Mouse (Mus musculus) left cerebral cortex, postnatal 10 days (tissue): ENCODE results near the gene Clp1. TPM values are rescaled to one million over a fixed set of nuclear protein-coding genes. Genes with fewer than 3 reads are reported as not detected.

Experiments used
- DNase-seq, 2 experiments: peaks; one replicate each; pipeline ENCODE4 v3.0.0; 2021 to 2022; ENCODE audit warnings: low spot score in 2 of 2, mixed read lengths in 1 of 2; ENCODE audit errors: extremely low spot score in 1 of 2
- intact Hi-C: fragments of 180-260 bp; cut with DNase I; formaldehyde crosslinking; loops from one replicate; pipeline ENCODE4 v1.15.1; 2025
- total RNA-seq, 2 experiments: library from RNA; stranded (reverse); gene quantifications; 2 replicates each; pipeline ENCODE4 v1.2.3; 2021

The Clp1 gene
- 1 to 10 TPM; 8.0 to 8.3 TPM for total RNA-seq

GRCm38 (mm10) chr2:84727172-84727858, at the start of gene Clp1:
Clp1 (minus strand) TSS chr2:84727350.
- DNase-seq = peak; percentile 95 to 97

DNA sequence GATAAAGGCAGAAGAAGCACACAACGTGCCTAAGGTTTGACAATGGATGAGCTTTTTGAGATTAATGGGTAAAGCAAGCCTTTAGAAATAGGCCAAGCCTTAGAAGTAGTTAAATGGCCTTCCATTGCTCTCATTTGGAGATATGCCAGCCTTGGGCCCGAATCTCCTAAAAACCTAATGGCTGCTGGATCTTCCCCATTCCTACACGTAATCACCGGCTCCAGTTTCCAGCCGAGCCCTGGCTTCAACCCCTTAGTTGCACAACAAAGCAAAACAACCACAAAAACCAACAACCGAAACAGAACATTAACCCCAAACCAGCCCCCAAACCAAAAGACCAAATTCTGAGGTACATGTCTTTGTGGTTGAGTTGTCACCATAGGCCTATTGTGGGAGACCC, 48.5 kb upstream of the Clp1 start:
- intact Hi-C loops = no loop called here
- peak in 1 of 2 experiments; percentile 29 for DNase-seq

More at GRCm38 (mm10) chr2:84727172-84727858, at the start of gene Clp1:
- intact Hi-C loops = no loop called here

GRCm38 (mm10) chr2:84775241-84775640, 48.1 kb upstream of the Clp1 start, which contains the start of gene Serping1:
Serping1 (minus strand) TSS chr2:84775444.
- intact Hi-C loops = no loop called here
- DNase-seq = no peak

- intact Hi-C loops = no loop called here
- DNase-seq = peak in 1 of 2 experiments; percentile 81
Measured at GRCm38 (mm10) chr2:84774751-84775150, 47.6 kb upstream of the Clp1 start.

DNA sequence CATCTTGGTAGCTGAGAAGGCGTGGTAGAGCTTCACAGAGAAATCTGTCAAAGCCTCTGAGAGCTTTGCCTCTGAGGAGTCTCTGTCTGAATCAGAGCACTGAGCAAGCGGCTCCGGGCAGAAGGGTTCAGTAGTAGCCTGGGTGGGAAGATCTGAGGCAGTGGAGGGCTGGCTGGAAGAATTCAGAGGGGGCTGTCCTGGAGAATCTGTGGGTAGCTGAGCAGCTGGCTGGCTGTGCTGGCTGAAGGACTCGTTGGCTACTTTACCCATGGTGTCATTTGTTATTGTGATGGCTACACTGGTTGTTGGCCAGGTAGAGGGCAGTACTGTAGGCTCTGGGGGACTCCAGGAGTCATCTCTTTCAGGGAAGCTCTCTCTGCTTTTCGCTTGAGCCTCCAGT, 46.0 kb upstream of the Clp1 start:
- no peak for DNase-seq
- intact Hi-C loops = no loop called here

- DNase-seq = no peak
- intact Hi-C loops = no loop called here
Measured at GRCm38 (mm10) chr2:84772454-84772853, 45.3 kb upstream of the Clp1 start.

DNA sequence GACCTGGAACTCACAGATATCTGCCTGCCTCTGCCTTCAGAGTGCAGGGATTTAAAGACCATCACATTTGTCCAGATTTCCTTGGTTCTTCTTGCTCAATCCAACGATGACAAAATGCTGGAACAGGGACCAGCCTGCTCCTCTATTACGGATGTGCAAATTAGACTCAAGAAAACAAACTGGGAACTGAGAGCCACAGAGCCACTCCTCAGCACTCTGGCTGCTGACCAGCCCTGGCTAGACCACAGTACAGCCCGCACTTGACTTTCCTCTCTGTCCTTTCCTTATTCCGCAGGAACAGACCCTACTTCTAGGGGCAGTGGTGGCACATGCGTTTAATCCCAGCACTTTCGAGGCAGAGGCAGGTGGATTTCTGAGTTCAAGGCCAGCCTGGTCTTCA, 43.4 kb upstream of the Clp1 start:
- intact Hi-C loops = no loop called here
- DNase-seq = no peak

DNA sequence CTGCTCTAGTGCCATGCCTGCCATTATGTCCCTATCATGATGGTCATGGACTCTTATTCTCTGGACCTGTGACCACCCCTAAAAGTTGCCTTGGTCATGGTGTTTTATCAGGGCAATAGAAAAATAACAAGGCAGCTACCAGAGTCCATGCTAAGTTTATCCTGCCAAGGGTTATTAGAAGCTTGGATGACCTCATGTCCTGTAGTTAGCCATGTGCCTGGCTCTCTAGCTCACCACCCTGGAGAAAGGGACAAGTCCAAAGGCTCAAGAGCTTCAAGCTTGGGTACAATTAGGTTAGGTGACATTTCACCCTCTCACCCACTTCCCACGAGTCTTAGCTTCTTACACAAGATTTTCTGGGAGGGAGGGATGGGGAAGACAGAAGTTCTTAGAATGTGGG, 35.7 kb upstream of the Clp1 start:
- no peak for DNase-seq
- intact Hi-C loops = no loop called here

- no peak for DNase-seq
- intact Hi-C loops = no loop called here
Measured at GRCm38 (mm10) chr2:84762295-84762694, 35.1 kb upstream of the Clp1 start.

DNA sequence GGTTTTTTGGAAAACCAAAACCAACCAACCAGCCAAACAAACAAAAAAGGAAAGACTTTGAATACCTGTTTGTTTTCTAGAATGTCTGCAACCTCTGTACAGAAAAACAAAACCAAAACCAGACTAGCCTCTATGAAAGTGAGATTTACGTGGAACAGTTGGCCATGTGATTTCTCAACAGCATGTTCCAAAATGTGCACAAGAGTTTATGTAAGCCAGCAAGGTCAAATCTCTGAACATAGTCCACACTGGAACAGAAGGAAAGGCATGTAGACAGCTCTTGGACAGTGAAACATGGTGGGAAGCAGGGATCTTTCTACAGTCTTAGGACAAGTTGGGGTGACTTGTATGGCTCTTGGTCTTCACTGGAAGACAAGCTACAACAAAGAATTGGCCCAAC, 34.7 kb upstream of the Clp1 start:
- intact Hi-C loops = no loop called here
- DNase-seq = no peak

DNA sequence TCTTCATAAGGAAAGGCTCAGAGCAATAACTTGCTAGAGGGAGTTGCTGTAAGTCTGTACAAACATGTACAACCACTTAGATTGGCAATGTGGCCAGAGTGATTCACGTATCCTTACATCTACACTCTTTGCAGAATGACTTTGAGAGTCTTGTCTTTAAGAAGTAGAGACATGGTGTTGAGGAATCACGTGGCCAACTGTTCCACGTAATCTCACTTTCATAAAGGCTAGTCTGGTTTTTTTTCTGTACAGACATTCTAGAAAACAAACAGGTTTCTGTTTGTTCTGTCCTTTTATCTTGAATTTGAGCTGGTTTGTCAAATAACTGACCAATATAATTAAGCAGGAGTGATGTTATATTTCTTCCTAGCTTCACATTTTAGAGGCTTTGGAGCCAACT, 34.2 kb upstream of the Clp1 start:
- intact Hi-C loops = no loop called here
- no peak for DNase-seq

- intact Hi-C loops = no loop called here
- DNase-seq = no peak
Measured at GRCm38 (mm10) chr2:84760777-84761176, 33.6 kb upstream of the Clp1 start.

DNA sequence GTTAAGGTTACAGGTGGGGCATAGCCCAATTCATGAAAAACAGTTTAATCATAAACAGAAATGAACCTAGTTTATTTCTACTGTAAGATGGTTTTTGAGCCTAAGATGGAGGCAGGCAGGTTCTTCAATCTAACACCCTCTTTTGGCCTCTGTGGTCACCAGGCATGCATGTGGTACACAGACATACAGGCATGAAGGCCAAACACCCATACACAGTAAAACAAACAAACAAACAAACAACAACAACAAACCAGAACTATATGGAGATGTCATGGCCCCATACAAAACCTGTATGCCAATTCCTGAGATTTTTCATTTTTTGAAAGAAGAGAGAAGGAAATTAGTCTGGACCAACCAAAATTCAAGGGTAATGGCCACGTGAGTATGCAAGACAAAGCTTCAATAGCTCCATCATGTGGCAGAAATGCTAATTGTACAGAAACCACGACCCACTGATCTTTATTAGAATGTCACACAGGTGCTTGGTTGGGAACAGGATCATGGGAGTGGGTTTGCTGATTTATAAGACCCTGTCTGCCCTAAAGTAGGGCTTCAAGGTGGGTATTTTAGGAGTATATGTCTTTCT, 31.5 kb upstream of the Clp1 start:
- intact Hi-C loops = no loop called here
- DNase-seq = no peak

GRCm38 (mm10) chr2:84757026-84757682, 30.0 kb upstream of the Clp1 start:
- intact Hi-C loops = no loop called here
- DNase-seq = no peak

- DNase-seq = no peak
- intact Hi-C loops = no loop called here
Measured at GRCm38 (mm10) chr2:84756245-84756644, 29.1 kb upstream of the Clp1 start.

DNA sequence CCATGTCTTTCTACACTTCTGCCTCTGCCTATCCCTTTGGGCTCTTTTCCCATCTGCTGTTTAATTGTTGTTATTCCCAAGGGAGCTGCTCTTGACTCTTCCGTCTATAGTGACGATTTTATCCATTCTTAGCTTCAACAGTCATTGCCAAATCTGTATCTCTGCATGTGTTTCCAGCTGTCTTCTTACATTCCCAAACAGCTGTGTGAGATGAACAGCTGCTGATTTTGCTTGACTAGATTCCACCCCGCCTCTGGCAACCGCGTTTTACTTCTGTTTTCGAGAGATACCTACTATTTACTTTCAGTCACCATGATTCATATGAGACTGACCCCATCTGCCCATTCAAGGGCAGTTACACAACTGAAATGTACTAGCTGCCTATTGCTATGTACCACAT, 23.0 kb upstream of the Clp1 start:
- DNase-seq = no peak
- intact Hi-C loops = no loop called here

- intact Hi-C loops = loop anchor here (5.0 kb wide), 1 partner anchor 53 kb away; the partner anchor contains the start of gene Ube2l6
- peak in 1 of 2 experiments; percentile 27 for DNase-seq
Measured at GRCm38 (mm10) chr2:84744126-84744525, 17.0 kb upstream of the Clp1 start.

DNA sequence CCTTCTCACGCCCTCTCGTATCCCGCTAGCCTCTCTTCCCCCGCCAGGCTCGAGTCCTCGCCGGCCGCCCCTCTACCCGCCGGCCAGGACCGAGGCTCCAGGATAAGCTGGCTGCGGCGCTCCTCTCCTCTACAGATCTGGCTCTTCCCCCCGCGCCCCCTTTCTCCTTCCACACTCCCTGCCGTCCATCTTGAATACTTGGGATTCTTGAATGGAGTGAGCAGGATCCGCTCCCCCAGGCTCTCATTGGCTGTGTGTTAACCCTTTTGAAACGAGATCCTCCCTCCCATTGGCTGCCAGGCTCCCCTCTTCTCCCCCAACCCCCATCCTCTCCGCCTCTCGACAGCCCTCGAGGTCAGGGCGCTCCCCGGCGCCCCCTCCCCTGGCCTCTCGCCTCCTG, 16.4 kb upstream of the Clp1 start, which contains the start of gene Gm19426:
Gene Gm19426 (minus strand): TSS at position 95 of the 400 bp plus-strand sequence.
- intact Hi-C loops = loop anchor here (5.0 kb wide), 1 partner anchor 54 kb away; the partner anchor contains the start of gene Ube2l6
- DNase-seq = peak; percentile 86 to 89

GRCm38 (mm10) chr2:84742451-84743283, 15.5 kb upstream of the Clp1 start:
- intact Hi-C loops = loop anchor here (5.0 kb wide), 1 partner anchor 55 kb away; the partner anchor contains the start of gene Ube2l6
- peak in 1 of 2 experiments; percentile 74 for DNase-seq
